Mouse (Mus musculus): ENCODE data around the gene Vmn1r55.
"Not testable (repeated sequence)": the region's sequence is repeated elsewhere in the genome, so short reads cannot be mapped to it uniquely, and the experiment has no call there.

The Vmn1r55 gene

GRCm38 (mm10) chr7:5081939-5082338 lies 67.5 kb downstream of the Vmn1r55 start:
- DNase-seq (ENCODE audit: extremely low read depth, low read depth), result no peak

- no peak for DNase-seq (ENCODE audit: extremely low read depth, low read depth)
These were observed 68.2 kb downstream of the Vmn1r55 start for GRCm38 (mm10) chr7:5081241-5081640.

GRCm38 (mm10) chr7:5080815-5081214 lies 68.7 kb downstream of the Vmn1r55 start:
- no peak for DNase-seq (ENCODE audit: extremely low read depth, low read depth)

- peak; percentile 81 for DNase-seq (ENCODE audit: extremely low read depth, low read depth)
These were observed 69.3 kb downstream of the Vmn1r55 start, which contains the start of gene Epn1 for GRCm38 (mm10) chr7:5080010-5080751. Gene Epn1 (plus strand): TSS chr7:5080235.

- DNase-seq (ENCODE audit: extremely low read depth, low read depth), result not testable (repeated sequence)
These were observed 70.0 kb downstream of the Vmn1r55 start for GRCm38 (mm10) chr7:5079365-5080009.
